Mouse (Mus musculus): ENCODE measurements around the gene Prkab2. TPM values are rescaled to one million over a fixed set of nuclear protein-coding genes. Genes with fewer than 3 reads are reported as not detected.

The Prkab2 gene
- total RNA-seq, 2 experiments from 2014 or later = 20.5 to 22.1 TPM

DNA sequence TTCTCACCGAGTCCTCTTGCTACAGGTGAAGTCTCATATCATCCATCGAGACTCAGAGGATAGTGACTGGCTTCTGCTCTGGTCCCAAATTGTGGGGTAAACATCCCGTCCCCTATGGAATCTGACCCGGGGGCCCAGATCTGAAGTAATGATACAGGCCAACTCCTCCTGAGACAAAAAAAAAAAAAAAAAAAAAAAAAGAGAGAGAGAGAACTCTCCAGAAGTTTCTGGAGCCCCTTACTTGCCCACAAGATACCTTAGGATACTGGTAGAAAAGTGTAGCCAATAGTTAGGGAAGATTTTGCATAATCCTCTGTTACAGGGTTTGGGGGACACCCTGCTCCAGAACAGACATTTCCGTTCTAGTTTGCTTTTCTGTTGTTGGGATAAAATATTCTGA, 24.6 kb downstream of the Prkab2 start:
- DNase-seq (ENCODE audit: low spot score) = no peak
- intact Hi-C loops (cut with DNase I) = loop anchor here (5.0 kb wide), 1 partner anchor 85 kb away; no protein-coding TSS in a partner anchor

DNA sequence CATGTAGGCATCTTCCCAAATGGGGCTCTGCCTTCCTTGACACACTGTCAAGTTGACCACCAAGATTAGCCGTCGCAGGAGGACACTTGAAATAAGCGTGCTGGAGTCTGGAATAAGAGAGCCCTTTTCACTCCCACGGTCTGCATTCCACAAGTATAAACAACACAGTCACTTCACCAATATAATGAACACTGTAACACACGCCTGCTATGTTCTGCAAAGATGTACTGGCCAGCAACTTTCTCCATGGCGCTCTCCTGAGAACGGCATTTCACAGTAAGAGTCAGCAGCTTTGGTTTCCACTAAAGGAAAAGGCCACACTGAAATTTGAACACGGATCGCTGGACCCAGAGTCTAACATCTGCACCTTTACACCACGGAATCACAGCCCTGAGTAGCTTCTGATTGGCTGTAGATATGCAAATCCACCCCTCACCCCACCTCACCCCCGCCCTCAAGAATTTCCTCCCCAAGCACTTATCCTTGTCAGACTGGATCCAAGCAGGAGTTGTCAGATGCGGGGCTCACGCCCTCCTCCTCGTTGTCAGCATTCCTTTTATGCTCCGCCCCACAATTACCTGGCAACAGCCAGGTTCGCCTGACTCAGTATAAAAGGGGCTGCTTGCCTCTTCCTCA, 25.7 kb downstream of the Prkab2 start:
- no peak for DNase-seq (ENCODE audit: low spot score)
- intact Hi-C loops (cut with DNase I) = loop anchor here (5.0 kb wide), 1 partner anchor 84 kb away; no protein-coding TSS in a partner anchor

DNA sequence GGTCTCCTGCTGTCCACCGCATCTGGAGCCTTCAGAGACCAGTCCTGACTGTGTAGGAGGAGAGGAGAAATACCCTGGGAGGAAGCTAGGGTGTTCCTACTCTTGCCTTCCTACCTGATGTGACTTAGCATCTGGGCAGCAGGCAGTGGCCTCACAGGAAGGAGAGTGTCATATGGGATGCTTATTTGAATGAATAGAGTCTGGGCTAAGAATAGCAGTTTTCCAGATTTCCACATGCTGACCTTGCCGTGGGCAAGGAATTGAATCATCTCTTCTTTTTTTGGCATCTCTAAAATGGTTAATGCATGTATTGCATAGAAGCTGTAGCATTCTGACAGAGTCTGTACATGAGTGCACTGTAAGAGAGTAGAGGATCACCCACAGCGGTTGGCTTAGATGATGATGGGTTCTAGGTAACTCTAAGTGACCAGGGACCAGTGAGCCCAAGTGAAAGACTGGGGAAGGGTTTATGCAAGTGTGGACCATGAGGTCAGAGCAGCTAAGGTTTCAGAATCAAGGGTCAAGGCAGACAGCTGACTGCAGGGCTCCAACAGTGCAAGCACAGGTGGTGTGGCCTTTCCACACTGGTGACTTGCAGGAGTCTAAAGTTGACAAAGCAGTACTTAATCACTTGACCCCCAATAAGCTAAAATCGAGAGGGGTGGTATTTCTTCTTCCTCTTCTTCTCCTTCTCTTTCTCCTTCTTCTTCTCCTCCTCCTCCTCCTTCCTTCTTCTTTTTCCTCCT, 28.6 kb downstream of the Prkab2 start:
- intact Hi-C loops (cut with DNase I) = no loop called here
- no peak for DNase-seq (ENCODE audit: low spot score)

DNA sequence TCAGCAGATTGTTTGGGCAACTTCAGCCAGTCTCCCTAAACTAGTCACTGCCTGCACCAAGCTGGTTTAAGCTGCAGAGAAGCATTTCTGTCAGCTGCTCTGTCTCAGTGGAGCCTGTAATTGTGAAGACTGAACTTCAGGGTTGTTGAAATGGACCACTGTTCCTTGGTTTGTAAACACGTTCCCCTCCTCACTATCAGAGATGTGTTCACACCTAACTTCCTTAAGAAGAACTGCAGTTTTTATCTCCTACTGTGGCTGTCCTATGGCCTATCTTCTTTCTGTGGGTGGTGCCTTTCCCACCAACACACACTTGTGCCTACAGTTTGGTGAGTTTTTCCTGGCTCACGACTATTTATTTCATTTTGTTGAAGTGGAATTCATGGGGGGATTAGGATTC, 31.3 kb downstream of the Prkab2 start:
- no peak for DNase-seq (ENCODE audit: low spot score)
- intact Hi-C loops (cut with DNase I) = no loop called here

DNA sequence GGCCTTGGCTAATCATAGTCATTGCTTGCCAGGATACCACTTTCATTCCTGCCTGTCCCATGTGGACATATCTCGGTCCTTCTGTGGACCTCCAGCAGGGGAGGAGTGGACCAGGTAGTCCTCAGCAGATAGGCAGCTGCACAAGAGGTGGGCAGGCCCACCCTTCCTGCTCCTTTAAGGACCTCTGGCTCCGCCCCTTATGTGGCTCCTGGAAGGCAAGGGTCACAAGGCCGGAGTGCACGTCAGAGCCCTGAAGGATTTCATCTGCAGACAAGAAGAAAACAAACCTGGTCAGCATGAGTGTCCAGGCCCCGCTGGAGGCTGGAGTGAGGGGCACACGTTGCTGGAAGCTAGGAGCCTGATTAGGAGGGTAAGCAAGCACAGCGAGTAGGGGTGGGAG, 32.6 kb downstream of the Prkab2 start:
- intact Hi-C loops (cut with DNase I) = no loop called here
- DNase-seq (ENCODE audit: low spot score) = no peak

DNA sequence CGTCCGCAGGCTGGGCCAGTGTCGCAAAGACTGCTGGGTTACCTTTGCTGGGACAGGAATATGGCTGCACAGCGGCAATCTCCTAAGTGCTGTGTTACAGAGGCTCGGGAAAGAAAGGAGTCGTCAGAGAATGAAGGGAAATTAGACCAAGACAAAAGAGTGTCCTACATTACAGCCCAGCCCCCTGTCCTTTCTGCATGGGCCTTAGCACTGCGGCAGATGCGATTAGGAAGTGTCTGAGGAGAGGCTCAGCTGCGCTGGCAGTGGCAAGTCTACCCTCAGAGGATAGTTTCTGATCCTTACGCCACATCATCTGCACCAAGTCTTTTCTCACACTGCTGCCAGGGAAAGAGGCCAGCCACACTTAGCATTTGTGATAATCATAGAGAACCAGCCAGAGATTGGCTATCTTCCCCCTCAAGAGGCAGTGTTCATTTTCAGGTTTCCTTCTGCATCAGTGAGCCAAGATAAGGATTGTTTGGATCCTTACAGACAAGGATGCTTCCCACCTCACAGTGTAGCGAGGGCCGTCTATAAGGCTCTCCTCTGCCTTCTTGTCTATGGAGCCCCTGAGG, 33.5 kb downstream of the Prkab2 start:
- intact Hi-C loops (cut with DNase I) = no loop called here

DNA sequence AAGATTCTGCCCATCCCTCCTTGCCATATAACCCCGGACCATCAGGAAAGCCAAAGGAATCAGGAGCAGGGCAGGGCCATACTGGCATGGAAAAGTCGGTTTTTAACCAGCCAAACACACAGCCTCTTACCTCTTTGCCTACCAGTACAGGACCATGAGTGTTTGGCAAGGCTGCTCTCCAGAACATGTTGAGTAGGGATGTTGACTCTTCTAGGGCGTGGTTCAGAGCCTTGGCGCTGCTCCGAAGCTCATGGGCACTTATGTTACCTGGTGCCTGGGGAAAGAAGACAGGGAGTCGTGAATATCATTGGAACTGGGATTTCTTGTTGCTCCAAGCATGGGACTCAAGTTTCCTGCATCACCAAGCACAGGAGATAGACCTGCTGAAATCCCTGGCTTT, 35.8 kb downstream of the Prkab2 start:
- intact Hi-C loops (cut with DNase I) = no loop called here
- DNase-seq (ENCODE audit: low spot score) = no peak

More for the DNA sequence above, 33.5 kb downstream of the Prkab2 start:
- DNase-seq (ENCODE audit: low spot score) = no peak

DNA sequence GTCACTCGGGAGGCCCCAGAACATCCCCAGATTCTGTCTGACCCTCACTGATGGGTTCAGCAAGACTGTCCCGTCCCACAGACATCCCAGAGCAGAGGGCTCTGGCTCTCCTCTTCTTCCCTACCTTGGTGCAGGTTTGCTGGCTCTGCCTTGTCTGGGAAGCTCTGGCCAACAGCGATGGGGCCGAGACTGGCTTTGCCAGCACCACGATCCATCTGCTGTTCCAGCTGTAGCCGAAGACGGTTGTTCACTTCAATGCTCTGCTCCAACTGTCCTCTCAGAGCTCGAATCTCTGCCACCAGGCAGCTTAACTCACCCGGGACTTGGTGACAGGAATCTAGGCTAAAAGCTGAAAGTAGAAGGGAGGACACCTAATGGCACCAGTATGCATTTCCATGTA, 38.9 kb downstream of the Prkab2 start:
- DNase-seq (ENCODE audit: low spot score) = no peak
- intact Hi-C loops (cut with DNase I) = no loop called here

DNA sequence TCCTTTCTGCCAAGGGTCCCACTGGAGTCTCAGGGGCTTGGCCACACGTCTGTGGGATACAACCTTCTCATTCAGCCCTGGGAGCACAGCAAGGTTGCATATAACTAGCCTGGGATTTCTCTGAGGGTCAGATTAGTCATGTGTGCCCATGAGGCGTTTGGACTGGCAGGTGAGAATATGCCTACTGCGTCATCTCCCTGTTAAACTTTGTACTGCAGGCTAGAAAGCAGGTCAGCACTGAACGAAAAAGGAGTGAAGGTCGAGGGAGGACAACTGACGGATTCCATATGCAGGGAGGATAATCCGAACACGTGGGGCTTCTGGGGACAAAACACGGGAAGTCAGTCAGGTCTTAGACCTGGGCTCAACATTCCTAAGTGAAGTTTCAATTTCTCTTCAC, 39.3 kb downstream of the Prkab2 start:
- intact Hi-C loops (cut with DNase I) = no loop called here
- no peak for DNase-seq (ENCODE audit: low spot score)

DNA sequence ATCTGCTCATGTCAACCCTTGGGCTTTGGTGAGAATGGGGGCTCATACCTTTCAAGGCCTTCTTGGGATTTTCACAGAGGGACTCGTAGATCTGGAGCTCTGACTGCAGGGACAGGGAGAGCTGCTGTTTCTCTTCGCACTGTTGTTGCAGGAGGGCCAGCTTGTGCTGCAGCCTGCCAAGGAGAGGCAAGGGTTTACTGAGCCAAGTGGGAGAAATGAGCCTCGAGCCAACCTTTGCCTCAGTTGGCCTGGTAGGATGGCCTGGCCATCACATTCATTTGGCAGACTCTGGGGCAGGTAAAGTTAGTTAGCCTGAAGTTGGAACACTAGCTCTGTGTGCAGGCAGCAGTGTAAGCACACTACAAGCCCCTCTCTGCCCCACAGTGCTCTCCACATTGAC, 41.1 kb downstream of the Prkab2 start:
- DNase-seq (ENCODE audit: low spot score) = no peak
- intact Hi-C loops (cut with DNase I) = no loop called here

DNA sequence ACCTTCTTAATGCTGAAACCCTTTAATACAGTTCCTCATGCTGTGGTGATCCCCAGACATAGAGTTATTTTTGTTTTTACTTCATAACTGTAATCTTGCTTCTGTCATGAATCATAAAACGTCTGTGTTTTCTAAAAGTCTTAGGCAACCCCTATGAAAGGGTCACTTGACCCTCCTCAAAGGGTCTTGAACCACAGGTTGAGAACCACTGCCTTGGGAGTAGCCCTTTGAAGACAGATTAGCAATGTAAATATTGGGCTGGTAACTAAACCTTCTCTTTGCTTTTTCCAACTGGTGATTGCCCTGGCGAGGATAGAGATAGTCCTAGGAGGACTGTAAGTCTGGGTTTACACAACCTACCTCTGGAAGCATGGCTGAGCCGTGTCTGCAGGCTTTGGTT, 43.2 kb downstream of the Prkab2 start:
- intact Hi-C loops (cut with DNase I) = no loop called here
- DNase-seq (ENCODE audit: low spot score) = no peak

DNA sequence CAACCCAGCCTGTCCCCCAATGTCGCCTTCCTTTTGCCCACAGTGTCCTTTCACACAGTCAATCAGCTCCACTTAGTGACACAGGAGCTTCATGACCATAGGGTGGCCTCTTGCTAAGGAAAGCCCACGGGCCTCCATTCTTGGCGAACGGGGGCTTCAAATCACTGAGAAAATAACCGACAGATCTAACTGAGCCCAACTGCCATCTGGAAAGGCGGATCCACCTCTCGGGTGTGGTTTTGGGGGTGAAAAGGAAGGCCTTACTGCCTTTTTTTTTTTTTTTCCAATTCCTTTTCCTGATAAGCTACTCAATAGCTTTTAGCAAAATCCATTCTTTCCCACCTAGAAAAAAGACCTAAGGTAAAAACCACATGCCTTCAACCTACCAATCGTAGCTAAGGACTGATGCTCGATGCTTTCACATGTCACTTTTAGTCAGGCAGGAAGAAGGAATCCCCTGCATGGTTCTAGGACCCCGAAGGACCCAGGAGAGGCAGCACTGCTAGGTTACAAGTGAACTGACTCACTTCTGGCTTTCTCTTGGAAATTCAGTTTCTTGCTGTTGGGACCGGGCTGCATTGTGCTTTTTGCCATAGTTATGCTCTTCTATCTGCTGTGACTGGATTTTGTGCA, 44.6 kb downstream of the Prkab2 start:
- intact Hi-C loops (cut with DNase I) = no loop called here
- no peak for DNase-seq (ENCODE audit: low spot score)

DNA sequence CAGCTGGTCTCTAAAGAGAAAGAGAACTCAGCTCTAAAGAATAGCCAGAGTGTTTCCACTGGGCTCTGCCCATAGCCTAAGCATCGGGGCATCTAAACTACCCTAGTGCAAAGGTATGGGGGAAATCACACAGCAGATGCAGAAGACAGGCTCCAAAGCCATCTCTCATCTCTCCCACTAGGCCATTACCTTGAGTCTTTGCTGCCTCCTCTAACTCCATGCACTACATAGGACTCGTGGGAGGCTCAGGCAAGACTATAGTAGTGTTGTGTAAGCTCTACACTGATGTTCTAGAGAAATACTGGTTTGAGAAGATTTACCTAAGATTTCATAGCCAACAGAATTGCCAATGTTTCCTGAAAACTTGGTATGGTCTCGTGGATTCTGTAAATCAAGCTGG, 47.5 kb downstream of the Prkab2 start:
- DNase-seq (ENCODE audit: low spot score) = no peak
- intact Hi-C loops (cut with DNase I) = no loop called here

DNA sequence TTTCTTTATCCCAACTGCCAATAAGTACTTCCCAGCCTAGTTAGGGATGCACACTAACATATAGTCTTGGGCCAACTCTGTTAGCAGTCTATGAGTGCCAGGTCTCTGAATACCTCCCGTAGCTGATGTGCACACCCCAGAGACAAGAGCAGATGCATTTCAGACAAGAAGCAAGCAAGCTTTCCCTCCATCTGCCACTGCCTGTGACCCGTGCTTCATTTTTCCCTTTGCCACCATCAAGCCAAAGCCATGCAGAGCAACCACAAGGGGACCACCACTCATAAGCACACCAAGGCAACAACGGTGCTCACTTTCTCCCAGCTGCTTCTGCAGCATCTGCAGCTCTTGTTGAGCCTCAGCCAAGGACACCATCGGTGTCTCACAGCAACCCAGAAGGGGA, 48.6 kb downstream of the Prkab2 start:
- intact Hi-C loops (cut with DNase I) = no loop called here
- no peak for DNase-seq (ENCODE audit: low spot score)

DNA sequence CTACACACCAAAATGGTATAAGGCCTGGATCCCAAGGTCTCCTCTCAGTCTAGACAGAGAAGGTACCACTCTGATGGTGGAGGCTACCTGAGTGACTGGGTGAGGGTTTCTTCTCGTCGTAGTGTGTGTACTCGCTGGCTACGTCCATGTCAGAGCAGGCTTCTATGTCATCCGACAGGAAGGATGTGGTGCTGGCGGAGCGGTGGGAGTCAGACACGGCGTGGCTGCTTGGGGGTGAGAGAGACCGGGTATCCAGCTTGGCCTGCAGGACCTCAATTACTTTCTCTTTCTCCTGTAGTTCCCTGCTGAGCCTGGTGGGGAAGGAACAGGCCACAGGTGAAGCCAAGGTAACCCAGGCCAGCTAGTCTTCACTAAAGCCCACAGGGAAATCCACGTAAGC, 52.1 kb downstream of the Prkab2 start:
- intact Hi-C loops (cut with DNase I) = no loop called here

DNA sequence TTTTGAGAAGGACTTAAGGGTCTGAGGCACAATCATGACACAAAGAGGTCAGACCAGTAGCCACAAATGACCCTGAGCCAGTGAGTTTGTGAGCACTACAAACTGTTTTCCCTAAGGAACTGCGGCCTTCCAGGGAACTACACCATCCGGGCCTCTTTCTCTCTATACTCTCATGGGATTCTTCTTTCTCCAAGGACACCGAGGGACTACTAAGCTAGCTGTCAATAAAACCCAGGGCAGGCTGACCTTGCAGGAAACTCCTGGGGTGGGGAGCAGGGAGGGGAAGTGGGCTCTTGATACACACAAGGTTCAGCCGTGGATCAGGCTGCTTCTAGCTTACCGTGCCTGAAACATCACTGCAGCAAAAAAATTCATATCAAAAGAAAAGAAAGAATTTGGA, 52.9 kb downstream of the Prkab2 start:
- no peak for DNase-seq (ENCODE audit: low spot score)
- intact Hi-C loops (cut with DNase I) = no loop called here

More for the DNA sequence above, 52.1 kb downstream of the Prkab2 start:
- no peak for DNase-seq (ENCODE audit: low spot score)

DNA sequence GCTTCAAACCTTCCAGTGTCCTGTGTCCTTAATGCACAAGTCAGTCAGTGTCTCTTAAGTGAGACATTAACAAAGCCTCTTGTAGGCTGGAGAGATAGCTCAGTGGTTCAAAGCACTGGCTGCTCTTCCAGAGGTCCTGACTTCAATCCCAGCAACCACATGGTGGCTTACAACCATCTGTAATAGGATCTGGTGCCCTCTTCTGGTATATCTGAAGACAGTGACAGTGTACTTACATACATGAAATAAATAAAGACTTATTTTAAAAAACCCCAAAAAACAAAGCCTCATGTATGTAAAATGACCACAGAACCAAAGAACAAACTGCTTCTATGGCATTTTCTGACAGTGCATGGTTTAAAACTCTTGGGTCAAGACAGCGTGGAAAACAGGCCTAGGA, 57.9 kb downstream of the Prkab2 start:
- no peak for DNase-seq (ENCODE audit: low spot score)
- intact Hi-C loops (cut with DNase I) = no loop called here

DNA sequence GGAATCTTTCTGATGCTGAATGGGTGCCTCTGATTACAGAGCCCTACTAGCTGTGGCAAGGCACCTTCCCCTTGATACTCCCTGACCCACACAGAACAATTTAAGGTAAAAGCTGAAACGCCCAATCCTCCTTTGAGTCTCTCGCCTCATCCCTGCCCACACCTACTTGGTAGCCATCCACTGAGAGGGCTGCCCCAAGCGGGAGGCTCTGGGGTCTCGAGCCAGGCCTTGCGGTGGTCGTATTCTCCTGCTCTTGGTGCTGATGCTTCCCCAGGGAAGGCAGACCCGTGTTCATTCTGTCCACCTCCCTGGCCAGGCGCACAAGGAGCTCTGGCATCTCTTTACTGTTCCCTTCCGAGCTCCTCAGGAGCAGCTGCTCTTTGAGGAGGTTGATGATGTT, 61.1 kb downstream of the Prkab2 start:
- DNase-seq (ENCODE audit: low spot score) = no peak
- intact Hi-C loops (cut with DNase I) = no loop called here

Measured in heart, postnatal 25 days (tissue).